Mouse (Mus musculus) MEL (cell line): ENCODE measurements around the gene Hamp2. TPM values are rescaled to one million over a fixed set of nuclear protein-coding genes. Genes with fewer than 3 reads are reported as not detected.

Experiments used
- DNase-seq: peaks from one replicate; pipeline ENCODE4 v3.0.0; 2011; ENCODE audit warnings: low read depth, low spot score
- H3K27ac ChIP-seq: 2 replicates; pipeline ENCODE4 v1.5.1; 2012; ENCODE audit warnings: low read depth, mild to moderate bottlenecking, control low read depth, low read length, moderate library complexity; ENCODE audit not compliant: control insufficient read depth
- H3K27me3 ChIP-seq, 2 experiments: fragments of 150-350 bp in 1 of 2; sonication (generic) in 1 of 2; 2 replicates each; pipeline ENCODE4 v1.6.1; 2012; ENCODE audit warnings: low read length in 2 of 2, mild to moderate bottlenecking in 2 of 2, improper control_type of control experiment in 1 of 2, moderate library complexity in 1 of 2; ENCODE audit not compliant: insufficient read depth in 2 of 2, control insufficient read depth in 1 of 2
- H3K36me3 ChIP-seq, 2 experiments: 2 replicates each; pipeline ENCODE4 v1.6.1; 2012 to 2014; ENCODE audit warnings: low read length in 2 of 2, improper control_type of control experiment in 1 of 2, inconsistent platforms in 1 of 2, mild to moderate bottlenecking in 1 of 2; ENCODE audit not compliant: insufficient read depth in 2 of 2, control insufficient read depth in 1 of 2
- H3K4me1 ChIP-seq, 2 experiments: fragments of 150-350 bp in 1 of 2; sonication (generic) in 1 of 2; 2 replicates each; pipeline ENCODE4 v1.6.1; 2012; ENCODE audit warnings: low read length in 2 of 2, improper control_type of control experiment in 1 of 2, mild to moderate bottlenecking in 1 of 2; ENCODE audit not compliant: insufficient read depth in 2 of 2, control insufficient read depth in 1 of 2
- H3K4me3 ChIP-seq, 2 experiments: fragments of 150-350 bp in 1 of 2; sonication (generic) in 1 of 2; 2 replicates each; pipeline ENCODE4 v1.5.1; 2012; ENCODE audit warnings: low read depth in 2 of 2, low read length in 2 of 2, mild to moderate bottlenecking in 2 of 2, moderate library complexity in 2 of 2, control low read depth in 1 of 2, improper control_type of control experiment in 1 of 2; ENCODE audit not compliant: control insufficient read depth in 1 of 2, insufficient read depth in 1 of 2
- H3K79me2 ChIP-seq: 2 replicates; pipeline ENCODE4 v1.6.1; 2012; ENCODE audit warnings: mild to moderate bottlenecking, low read length, moderate library complexity; ENCODE audit not compliant: control insufficient read depth, poor library complexity, insufficient read depth
- H3K9ac ChIP-seq: 2 replicates; pipeline ENCODE4 v1.6.1; 2012; ENCODE audit warnings: low read depth, mild to moderate bottlenecking, control low read depth, low read length, moderate library complexity; ENCODE audit not compliant: control insufficient read depth, poor library complexity, severe bottlenecking
- H3K9me3 ChIP-seq: fragments of 150-350 bp; sonication (generic); replicated peaks from 2 replicates; pipeline ENCODE4 v1.6.1; 2012; ENCODE audit warnings: mild to moderate bottlenecking, low read length, improper control_type of control experiment, moderate library complexity; ENCODE audit not compliant: insufficient read depth
- BHLHE40 ChIP-seq: IDR thresholded peaks from 2 replicates; pipeline ENCODE4 v1.6.1; 2012; ENCODE audit warnings: low read depth, mild to moderate bottlenecking, inconsistent platforms, low read length, improper control_type of control experiment, borderline replicate concordance
- CTCF ChIP-seq, 3 experiments: IDR thresholded peaks in 2 of 3; conservative IDR thresholded peaks in 1 of 3; 2 replicates each; pipeline ENCODE4 v1.5.1; 2011 to 2012; ENCODE audit warnings: low read length in 3 of 3, low read depth in 2 of 3, mild to moderate bottlenecking in 2 of 3, improper control_type of control experiment in 1 of 3, inconsistent platforms in 1 of 3, mixed read lengths in 1 of 3, moderate library complexity in 1 of 3; ENCODE audit not compliant: control insufficient read depth in 1 of 3, insufficient read depth in 1 of 3, poor library complexity in 1 of 3, severe bottlenecking in 1 of 3
- ETS1 ChIP-seq: IDR thresholded peaks from 2 replicates; pipeline ENCODE4 v1.6.1; 2012; ENCODE audit warnings: low read depth, mild to moderate bottlenecking, inconsistent platforms, low read length, improper control_type of control experiment, moderate library complexity
- GABPA ChIP-seq: IDR thresholded peaks from 2 replicates; pipeline ENCODE4 v1.6.1; 2012; ENCODE audit warnings: low read depth, mild to moderate bottlenecking, inconsistent platforms, low read length, improper control_type of control experiment, moderate library complexity
- JUND ChIP-seq: IDR thresholded peaks from 2 replicates; pipeline ENCODE4 v1.6.1; 2011; ENCODE audit warnings: low read depth, mild to moderate bottlenecking, improper control_type of control experiment, low read length
- MAX ChIP-seq: IDR thresholded peaks from 2 replicates; pipeline ENCODE4 v1.6.1; 2011; ENCODE audit warnings: low read length, improper control_type of control experiment
- MAZ ChIP-seq: IDR thresholded peaks from 2 replicates; pipeline ENCODE4 v1.6.1; 2012; ENCODE audit warnings: low read depth, mild to moderate bottlenecking, inconsistent platforms, low read length, improper control_type of control experiment
- MEF2A ChIP-seq: IDR thresholded peaks from 2 replicates; pipeline ENCODE4 v1.6.1; 2014; ENCODE audit warnings: low read depth, mild to moderate bottlenecking, inconsistent platforms, low read length, improper control_type of control experiment; ENCODE audit not compliant: poor library complexity, insufficient replicate concordance, severe bottlenecking; ENCODE audit errors: extremely low read depth
- MXI1 ChIP-seq: IDR thresholded peaks from 2 replicates; pipeline ENCODE4 v1.6.1; 2011; ENCODE audit warnings: mild to moderate bottlenecking, low read depth, low read length, improper control_type of control experiment
- MYB ChIP-seq: IDR thresholded peaks from 2 replicates; pipeline ENCODE4 v1.6.1; 2011; ENCODE audit warnings: mild to moderate bottlenecking, low read depth, low read length, improper control_type of control experiment
- NELFE ChIP-seq: IDR thresholded peaks from 2 replicates; pipeline ENCODE4 v1.6.1; 2011; ENCODE audit warnings: low read depth, low read length, improper control_type of control experiment
- POLR2A ChIP-seq, 2 experiments: IDR thresholded peaks; 2 replicates each; pipeline ENCODE4 v1.6.1; 2011 to 2012; ENCODE audit warnings: low read length in 2 of 2, mild to moderate bottlenecking in 2 of 2, control low read depth in 1 of 2, improper control_type of control experiment in 1 of 2, low read depth in 1 of 2, moderate library complexity in 1 of 2; ENCODE audit not compliant: control insufficient read depth in 1 of 2, insufficient read depth in 1 of 2, poor library complexity in 1 of 2
- POLR2AphosphoS2 ChIP-seq: IDR thresholded peaks from 2 replicates; pipeline ENCODE4 v1.6.1; 2011; ENCODE audit warnings: low read length, improper control_type of control experiment
- POLR2AphosphoS5 ChIP-seq: IDR thresholded peaks from 2 replicates; pipeline ENCODE4 v1.6.1; 2012; ENCODE audit warnings: low read depth, borderline replicate concordance, mild to moderate bottlenecking, inconsistent platforms, low read length, moderate library complexity, mixed read lengths
- RAD21 ChIP-seq: IDR thresholded peaks from 2 replicates; pipeline ENCODE4 v1.6.1; 2011; ENCODE audit warnings: mild to moderate bottlenecking, low read depth, low read length, improper control_type of control experiment
- SMC3 ChIP-seq: IDR thresholded peaks from 2 replicates; pipeline ENCODE4 v1.6.1; 2011; ENCODE audit warnings: low read depth, low read length, improper control_type of control experiment
- TAL1 ChIP-seq: IDR thresholded peaks from 2 replicates; pipeline ENCODE4 v1.6.1; 2012; ENCODE audit warnings: mild to moderate bottlenecking, inconsistent platforms, low read length, moderate library complexity, mixed read lengths
- TBP ChIP-seq: IDR thresholded peaks from 2 replicates; pipeline ENCODE4 v1.8.0; 2011; ENCODE audit warnings: low read depth, low read length, improper control_type of control experiment
- USF1 ChIP-seq: IDR thresholded peaks from 2 replicates; pipeline ENCODE4 v1.6.1; 2014; ENCODE audit warnings: low read depth, mild to moderate bottlenecking, inconsistent platforms, low read length, improper control_type of control experiment, moderate library complexity
- ZC3H11A ChIP-seq: IDR thresholded peaks from 2 replicates; pipeline ENCODE4 v1.6.1; 2012; ENCODE audit warnings: low read depth, mild to moderate bottlenecking, inconsistent platforms, low read length, improper control_type of control experiment
- ZKSCAN1 ChIP-seq: IDR thresholded peaks from 2 replicates; pipeline ENCODE4 v1.6.1; 2012; ENCODE audit warnings: low read depth, mild to moderate bottlenecking, inconsistent platforms, low read length, improper control_type of control experiment, moderate library complexity
- ZMIZ1 ChIP-seq: IDR thresholded peaks from 2 replicates; pipeline ENCODE4 v1.6.1; 2012; ENCODE audit warnings: low read depth, mild to moderate bottlenecking, inconsistent platforms, low read length, improper control_type of control experiment, moderate library complexity
- polyA plus RNA-seq, 2 experiments: library from polyadenylated mRNA; stranded (reverse) in 1 of 2; unstranded in 1 of 2; fragments of >175 nt in 1 of 2; fragments of >200 nt in 1 of 2; gene quantifications; 2 replicates each; pipeline versions ENCODE4 v1.2.1 to v1.2.4; 2012; ENCODE audit warnings: low replicate concordance in 2 of 2, low read depth in 1 of 2; ENCODE audit not compliant: insufficient read length in 2 of 2, insufficient read depth in 1 of 2, missing spikeins in 1 of 2
- total RNA-seq: library from RNA; depleted of rRNA; stranded (reverse); fragments of 300-350 nt; gene quantifications from 2 replicates; pipeline ENCODE4 v1.2.3, GENCODE M21; 2012

Hamp2 gene
- total and polyA plus RNA-seq, 3 experiments: not detected

DNA sequence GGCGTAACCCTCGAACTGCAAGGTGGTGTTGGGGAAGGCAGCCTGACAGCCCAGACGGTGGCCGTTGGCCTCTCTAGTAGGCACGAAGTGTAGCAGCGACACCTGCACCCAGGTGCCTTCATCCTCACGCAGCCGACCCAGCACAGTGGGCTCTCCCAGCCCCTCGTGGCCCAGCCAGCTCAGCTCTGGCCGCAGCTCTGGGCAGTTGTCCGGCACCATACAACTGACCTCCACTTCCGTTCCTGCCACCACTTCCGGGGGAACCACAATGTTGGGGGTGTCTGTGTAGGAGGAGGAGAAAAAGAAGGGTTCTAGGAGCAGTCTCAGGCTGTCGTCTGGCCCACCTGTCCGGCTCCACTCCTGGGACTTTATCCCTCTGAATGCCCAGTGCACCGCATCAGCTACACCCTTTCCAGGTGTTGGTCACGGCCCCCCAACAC lies 15.5 kb downstream of the Hamp2 start:
- Histone ChIP-seq H3K27ac (no peak overlapping the region), H3K27me3 (peaks cover 0 to 2% of the 10 kb centered on the region in 2 experiments; a peak in 3 of 4 replicates), H3K4me1 (no peaks in the 10 kb centered on the region), H3K9me3 (no peaks in the 10 kb centered on the region), H3K9ac (no peak overlapping the region), H3K4me3 (no peak overlapping the region), H3K36me3 (no peaks in the 10 kb centered on the region), H3K79me2 (no peaks in the 10 kb centered on the region)
- no peak for DNase-seq
- TF ChIP-seq NELFE (no peak), POLR2AphosphoS2 (no peak), MAX (no peak)

DNA sequence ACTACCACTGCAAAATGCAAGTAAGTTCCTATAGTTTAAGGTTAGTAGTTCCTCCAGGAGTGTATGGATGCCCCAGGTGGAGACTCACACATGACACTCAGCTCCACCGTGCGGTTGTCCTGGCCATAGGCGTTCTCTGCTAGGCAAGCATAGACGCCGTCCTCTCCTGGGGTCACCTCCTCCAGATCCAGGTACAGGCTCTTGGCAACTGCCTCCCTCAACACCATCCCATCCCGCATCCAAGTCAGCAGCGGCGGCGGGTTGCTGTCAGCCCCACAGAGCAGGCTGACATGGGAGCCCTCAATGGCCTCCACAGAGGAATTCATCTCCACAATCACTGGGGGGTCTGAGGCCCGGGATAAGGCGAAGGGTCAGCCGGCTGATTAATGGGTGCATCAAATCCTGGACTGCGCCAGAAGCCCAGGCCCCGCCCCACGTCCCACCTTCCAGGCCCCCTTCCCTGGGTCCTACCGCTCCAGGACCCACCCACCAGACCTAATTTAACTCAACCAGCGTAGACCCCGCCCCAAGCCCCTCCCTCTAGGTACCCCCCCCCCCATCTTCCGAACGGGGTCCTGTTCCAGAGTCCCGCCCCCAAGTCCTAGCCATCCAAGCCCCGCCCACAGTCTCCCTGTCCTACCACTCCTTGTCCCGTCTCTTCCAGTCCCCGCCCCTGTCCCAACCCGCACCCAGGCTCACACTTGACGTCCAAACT lies 16.0 kb downstream of the Hamp2 start:
- H3K27ac ChIP-seq: no peak overlapping the region
- H3K9ac ChIP-seq: no peak overlapping the region
- H3K27me3 ChIP-seq: peaks cover 0 to 1% of the 10 kb centered on the region in 2 experiments; a peak in 1 of 4 replicates
- DNase-seq: peak; percentile 9
- no peaks in the 10 kb centered on the region for H3K36me3 ChIP-seq
- H3K79me2 ChIP-seq: no peaks in the 10 kb centered on the region
- H3K9me3 ChIP-seq: no peaks in the 10 kb centered on the region
- no peak overlapping the region for H3K4me3 ChIP-seq
- H3K4me1 ChIP-seq: no peaks in the 10 kb centered on the region
- TF ChIP-seq ZKSCAN1: no peak
- no peak for TF ChIP-seq MYB
- no peak for TF ChIP-seq SMC3
- TF ChIP-seq MXI1: no peak
- TF ChIP-seq USF1: no peak
- TF ChIP-seq JUND: no peak
- no peak for TF ChIP-seq POLR2A (IDR thresholded peaks at IDR 0.05; ENCODE audit: control insufficient read depth in 1 of 2, insufficient read depth in 1 of 2, low read depth in 1 of 2, low read length in 2 of 2, poor library complexity in 1 of 2)
- TF ChIP-seq POLR2AphosphoS5: no peak
- no peak for TF ChIP-seq TBP
- no peak for TF ChIP-seq TAL1
- no peak for TF ChIP-seq BHLHE40
- TF ChIP-seq GABPA: no peak
- TF ChIP-seq ETS1: no peak

- peaks cover 0 to under 1% of the 10 kb centered on the region in 2 experiments; a peak in 1 of 4 replicates for H3K27me3 ChIP-seq
- no peaks in the 10 kb centered on the region for H3K4me1 ChIP-seq
- DNase-seq: peak; percentile 12
- TF ChIP-seq ZC3H11A: 0 out of 2 replicates have a peak, but pooled peaks have one; percentile 25
- TF ChIP-seq CTCF (IDR thresholded peaks at IDR 0.05 in 2 of 3, conservative IDR thresholded peaks at IDR 0.05 in 1 of 3; ENCODE audit: control insufficient read depth in 1 of 3, insufficient read depth in 1 of 3, low read depth in 2 of 3, low read length in 3 of 3, poor library complexity in 1 of 3, severe bottlenecking in 1 of 3): peak; percentile 19 to 60 (median 55)
- TF ChIP-seq POLR2A (IDR thresholded peaks at IDR 0.05; ENCODE audit: control insufficient read depth in 1 of 2, insufficient read depth in 1 of 2, low read depth in 1 of 2, low read length in 2 of 2, poor library complexity in 1 of 2): no peak
- TF ChIP-seq RAD21: peak; percentile 54
- TF ChIP-seq MAZ: no peak
- TF ChIP-seq ZMIZ1: no peak
- TF ChIP-seq SMC3: peak; percentile 55
- no peak for TF ChIP-seq MEF2A
- TF ChIP-seq POLR2AphosphoS5: no peak
- TF ChIP-seq TAL1: no peak
- H3K9me3 ChIP-seq: no peaks in the 10 kb centered on the region
- no peaks in the 10 kb centered on the region for H3K79me2 ChIP-seq
- no peak overlapping the region for H3K9ac ChIP-seq
- H3K4me3 ChIP-seq: no peak overlapping the region
- H3K27ac ChIP-seq: no peak overlapping the region
- no peaks in the 10 kb centered on the region for H3K36me3 ChIP-seq
Observed at GRCm38 (mm10) chr7:30904042-30904441, 20.4 kb downstream of the Hamp2 start.
